Mouse (Mus musculus) heart, postnatal 0 days (tissue): ENCODE data around the gene Usp12.

Experiments used
- CTCF ChIP-seq: IDR thresholded peaks from 2 replicates; pipeline ENCODE4 v1.5.1; 2016; ENCODE audit warnings: antibody characterized with exemption, control low read depth, low read depth
- EP300 ChIP-seq: IDR thresholded peaks from 2 replicates; pipeline ENCODE4 v1.6.1; 2016; ENCODE audit warnings: antibody characterized with exemption, low read depth

- TF ChIP-seq CTCF (no peak), EP300 (no peak)
Observed at GRCm38 (mm10) chr5:146723452-146723851, 71.4 kb downstream of the Usp12 start.
